Mouse (Mus musculus) retina, postnatal 1 day (tissue): ENCODE measurements around the gene Btnl9.
A peak's percentile ranks its signal among the peaks of the same experiment; 100 is the strongest.
"Not testable (repeated sequence)": the region's sequence is repeated elsewhere in the genome, so short reads cannot be mapped to it uniquely, and the experiment has no call there.

ENCODE experiments used
- DNase-seq: peaks from one replicate; pipeline ENCODE4 v3.0.0-alpha.2; 2012

The Btnl9 gene

DNA sequence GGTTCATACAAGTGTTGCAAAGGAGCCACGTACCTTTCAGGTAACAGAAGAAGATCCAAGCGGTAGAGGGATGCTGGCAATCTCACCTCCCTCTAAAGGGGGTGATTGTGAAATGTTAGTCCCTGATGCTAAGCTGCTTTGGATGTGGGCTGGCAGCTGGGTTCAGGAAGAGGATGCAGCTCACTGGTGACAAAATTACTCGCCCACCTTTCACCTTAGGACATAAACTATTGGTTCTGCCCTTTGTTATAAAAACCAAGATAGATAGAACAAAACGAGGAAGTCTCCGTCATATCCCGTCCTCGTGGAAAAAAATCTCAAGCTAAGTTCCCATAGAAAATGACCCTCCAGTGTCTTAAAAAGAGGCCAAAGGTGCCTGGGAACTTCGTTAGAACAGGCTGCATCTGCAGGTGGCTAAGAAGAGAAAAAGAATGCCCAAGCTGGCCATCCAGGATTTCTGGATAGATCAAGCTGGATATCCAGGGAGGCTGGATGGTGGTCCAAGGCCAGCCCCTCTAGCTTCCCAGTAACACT lies at the start of gene Btnl9:
Gene Btnl9, minus strand, starts transcription at position 205 of the 534 bp plus-strand sequence.
- DNase-seq, result no peak

DNA sequence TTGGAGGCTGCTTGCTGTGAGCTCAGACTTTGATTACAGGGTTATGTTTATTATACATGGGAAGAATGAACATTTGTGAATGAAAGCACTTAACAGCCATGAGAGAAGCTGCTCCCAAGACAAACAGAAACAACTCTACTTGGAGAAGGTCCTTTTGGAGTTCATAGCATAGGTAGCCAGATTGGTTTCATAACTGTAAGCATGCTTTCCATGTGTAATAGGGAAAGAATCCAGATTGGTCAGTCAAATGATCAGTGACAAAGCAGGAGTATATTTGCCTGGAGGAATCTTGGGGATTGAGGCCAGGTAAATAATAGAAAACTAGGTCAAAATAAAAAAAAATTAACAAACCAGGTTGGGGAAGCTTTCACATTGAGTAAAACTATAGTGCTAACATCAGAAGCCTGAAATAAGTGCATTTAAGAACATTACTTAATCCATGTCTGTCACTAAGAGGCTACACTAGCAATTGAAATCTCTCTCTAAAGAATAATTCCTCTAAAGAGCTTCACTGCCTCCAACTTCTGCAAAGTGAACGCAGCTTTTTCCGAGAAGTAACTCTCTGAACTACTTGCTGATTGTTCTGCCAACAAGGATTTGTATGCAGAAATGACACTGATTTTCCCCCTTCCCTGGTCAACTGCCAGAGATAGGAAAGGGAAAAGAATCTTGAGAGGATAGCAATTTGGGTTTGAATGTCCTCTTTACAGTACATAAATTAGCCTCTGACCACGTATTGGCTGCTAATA lies 48.7 kb upstream of the Btnl9 start:
- no peak for DNase-seq

DNA sequence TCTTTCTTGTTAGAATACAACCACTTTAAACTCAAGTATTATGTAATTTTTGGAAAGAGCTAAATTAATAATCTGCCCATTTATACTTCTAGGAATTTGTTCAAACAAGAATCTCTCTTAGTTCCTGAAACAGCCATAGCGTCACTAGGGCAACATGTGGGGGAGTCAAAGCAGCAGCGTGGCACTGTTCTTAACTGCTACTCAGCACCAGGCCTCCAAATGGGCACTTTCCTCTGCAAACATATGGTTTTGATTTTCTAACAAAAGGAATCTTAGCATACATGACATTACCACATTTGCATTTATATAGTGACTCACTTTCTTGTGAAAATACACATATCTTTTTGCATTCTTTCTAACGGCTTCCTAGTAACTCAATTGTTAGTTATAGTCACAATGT lies 45.8 kb upstream of the Btnl9 start:
- no peak for DNase-seq

DNA sequence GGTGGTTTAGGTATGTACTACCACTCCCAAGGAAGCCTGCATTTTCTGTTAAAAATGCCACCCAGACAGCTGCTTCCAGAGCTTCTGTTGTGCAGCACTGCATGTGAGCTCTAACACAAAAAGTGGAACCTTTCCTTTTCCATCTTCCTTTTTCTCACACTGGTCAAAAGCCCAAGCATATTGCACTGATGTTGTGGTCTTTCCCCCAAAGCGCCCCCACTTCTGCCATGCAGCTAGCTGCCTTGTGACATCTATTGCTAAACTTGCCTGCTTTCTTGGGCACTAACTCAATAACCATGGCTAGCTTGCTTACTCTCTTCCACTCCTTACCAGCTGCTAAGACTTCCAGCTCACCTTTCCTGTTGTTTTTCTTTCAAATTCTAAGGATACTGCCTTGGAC lies 37.5 kb upstream of the Btnl9 start:
- no peak for DNase-seq

DNA sequence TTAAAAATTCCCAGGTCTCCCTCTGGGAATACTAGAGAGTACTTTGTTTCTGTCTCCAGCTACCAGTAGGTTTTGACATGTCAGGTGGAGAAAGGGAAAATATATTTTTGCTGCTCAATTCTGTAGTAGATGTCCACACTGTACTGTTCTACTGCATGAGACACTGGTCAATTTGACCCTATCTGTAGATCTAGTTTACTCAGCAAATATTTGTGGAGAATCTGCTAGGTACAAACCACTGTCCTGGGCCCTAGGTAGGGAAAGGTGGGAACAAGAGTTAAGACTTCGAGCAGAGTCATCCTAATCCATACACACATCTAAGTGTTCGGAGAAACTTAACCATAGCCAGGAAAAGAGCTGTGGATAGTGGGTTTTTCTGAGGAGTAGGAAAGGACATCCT lies 32.3 kb upstream of the Btnl9 start:
- no peak for DNase-seq

DNA sequence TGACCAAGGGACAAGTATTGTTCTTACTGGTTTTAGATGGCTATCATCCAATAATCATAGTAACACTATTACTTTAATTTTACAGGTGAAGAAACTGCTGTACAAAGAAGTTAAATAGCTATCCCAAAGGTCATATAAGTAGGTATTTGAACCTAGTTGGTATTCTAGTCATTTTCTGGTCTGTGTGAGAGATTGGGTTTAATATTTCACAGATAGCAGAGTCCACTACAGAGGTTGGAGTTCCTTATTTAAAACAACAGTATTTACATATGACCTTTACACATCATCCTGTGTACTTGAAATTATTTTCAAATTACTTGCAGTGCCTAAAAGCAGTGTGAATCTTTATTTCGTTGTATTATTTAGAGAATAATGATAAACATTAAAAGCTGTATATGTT lies 26.5 kb upstream of the Btnl9 start:
- no peak for DNase-seq

DNA sequence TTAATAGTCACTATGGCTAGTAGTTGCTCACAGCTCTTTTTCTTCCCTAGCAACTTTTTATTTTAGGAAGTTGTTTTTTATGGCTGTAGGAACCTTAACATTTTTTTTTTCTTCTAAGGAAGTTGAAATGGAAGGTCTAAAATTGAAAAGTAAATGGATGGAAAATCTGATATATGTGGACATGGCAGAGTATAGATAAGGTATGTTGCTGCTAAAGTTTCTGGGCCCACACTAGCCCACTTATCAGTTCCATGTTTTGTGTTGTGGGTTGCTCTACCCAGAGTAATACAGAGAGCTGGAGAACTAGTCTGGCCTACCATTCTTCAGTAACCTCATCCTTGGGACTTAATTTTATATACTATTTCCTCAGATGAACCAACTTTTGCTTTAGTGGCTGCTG lies 25.6 kb upstream of the Btnl9 start:
- DNase-seq, result no peak

DNA sequence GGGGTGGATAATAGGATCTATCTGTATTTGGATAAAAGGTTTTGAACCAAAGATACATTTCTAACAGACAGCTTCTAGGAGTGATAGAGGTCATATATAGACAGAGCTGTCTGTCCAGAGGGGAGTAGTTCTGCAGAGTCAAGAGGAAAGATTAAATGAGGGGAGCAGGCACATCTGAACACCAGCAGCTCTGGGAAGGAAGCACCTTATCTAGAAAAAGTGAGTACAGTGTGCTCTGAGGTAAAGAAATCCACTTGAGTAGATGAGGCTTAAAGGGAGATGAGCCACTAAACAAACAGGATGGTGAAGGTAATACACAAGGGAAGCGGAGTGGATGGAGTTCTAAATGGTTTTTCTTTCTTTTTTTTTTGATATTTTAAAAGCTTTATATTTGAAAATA lies 20.5 kb upstream of the Btnl9 start:
- no peak for DNase-seq

DNA sequence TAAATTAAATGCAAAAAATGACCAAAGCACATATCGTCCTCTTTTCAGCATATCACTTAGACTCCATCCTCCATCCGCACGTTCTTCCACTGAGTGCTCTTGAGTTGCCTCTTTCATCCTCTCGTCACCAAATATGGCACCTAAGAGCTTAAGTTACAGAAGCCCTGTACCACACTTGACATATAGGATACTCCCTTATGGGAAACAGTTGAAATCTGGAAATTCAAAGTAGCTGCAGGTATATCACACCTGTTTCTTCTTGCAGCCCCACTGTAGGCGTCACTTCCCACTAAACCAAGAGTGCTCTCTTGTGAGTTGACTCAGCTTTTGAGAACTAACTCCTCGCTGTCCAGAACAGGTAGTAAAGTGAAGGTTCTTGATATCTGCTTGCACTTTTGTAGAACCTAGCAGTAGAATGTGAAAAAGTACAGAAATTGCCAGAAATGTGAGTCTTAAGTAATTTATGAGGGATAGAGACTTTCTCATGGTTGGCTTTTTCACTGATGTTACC lies 18.2 kb upstream of the Btnl9 start:
- no peak for DNase-seq

DNA sequence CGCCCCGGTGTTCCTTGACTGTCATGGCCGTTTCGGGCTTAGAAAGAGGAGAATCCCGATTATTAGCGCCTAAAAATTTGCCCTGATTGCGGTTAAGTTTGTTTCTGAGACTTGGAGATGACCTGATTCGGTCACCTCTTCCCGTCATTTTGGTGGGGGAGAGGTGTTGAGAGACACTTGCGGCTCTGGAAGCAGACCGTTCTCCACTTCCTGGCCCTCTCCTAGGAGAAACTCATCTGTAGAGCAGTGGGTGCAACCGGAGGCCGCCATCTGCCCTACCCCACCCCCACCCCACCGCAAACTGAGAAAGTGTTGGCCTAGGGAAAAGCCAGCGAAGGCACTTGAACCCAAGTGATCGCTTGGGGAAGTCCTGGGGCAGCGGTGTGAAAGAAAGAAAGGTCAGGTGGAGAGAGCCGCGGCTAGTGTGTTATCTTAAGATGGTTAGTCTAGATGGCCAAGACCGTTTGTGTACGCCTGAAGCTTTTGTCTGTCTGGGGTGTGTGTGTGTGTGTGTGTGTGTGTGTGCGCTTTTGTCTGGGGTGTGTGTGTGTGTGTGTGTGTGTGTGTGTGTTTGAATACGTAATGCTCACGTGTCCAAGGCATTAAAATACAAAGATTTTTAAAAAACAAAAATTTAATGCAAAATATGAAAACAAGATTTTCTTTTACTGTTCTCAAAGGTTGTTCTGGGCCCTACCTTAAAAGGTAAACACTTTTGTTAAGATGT lies 17.0 kb upstream of the Btnl9 start:
- peak; percentile 75 for DNase-seq

DNA sequence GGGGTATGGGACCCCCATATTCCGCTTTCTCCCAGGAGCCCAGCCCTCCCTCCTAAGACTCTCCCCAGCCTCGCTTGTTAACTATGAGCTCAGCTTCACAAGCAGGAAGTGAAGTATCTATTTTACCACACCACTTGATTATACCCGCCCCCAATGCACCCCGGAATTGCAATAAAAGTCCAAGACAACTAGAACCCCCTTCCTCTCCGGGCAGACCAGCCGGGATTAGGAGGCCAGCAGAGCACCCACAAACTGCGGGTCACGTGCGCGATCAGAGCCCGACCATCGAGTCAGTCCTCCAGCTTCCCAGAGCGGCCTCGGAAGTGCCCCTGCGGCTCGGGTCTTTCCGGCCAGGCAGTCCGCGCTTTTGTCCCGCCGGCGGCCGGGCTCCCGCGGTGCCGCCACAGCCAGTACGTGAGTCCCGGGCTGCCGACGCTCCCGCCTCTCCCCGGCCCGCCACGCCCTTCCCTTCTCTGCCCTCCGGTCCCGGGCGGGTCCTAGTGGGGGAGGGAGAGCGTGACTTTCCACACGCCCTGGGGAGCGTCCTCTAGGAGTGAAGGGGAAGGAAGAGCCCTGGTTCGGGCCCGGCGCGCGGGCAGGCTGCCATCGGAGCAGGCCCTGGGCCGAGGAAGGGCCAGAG lies 16.3 kb upstream of the Btnl9 start, which contains the start of gene Zfp62:
Gene Zfp62, plus strand, starts transcription at position 164 of the 640 bp plus-strand sequence.
- peak; percentile 96 for DNase-seq

DNA sequence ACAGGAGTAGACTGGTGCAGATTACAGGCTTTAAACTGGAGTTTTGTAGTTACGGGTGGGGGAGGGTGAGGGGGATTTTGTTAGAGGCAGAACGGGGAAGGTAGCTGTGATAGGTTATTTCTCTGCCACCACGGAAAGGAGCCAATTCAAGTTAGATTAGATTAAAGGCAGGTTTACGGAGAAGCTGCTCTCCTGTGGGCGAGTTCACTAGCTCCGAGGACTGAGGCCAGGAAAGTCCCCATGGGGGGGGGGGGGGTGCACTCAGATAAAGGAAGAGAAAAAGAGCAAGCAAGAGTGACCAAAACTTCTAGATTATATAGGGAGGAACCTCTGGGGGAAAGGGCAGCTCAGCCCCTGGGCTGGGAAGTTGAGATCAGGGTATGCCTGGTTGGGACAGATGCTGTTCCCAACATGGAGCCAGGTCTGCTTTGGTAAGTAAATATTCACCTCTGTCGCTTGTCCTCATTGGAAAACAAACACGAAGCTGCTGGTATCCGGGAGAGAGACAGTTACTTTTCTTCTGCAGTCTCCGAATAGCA lies 15.6 kb upstream of the Btnl9 start:
- DNase-seq, result peak; percentile 2

DNA sequence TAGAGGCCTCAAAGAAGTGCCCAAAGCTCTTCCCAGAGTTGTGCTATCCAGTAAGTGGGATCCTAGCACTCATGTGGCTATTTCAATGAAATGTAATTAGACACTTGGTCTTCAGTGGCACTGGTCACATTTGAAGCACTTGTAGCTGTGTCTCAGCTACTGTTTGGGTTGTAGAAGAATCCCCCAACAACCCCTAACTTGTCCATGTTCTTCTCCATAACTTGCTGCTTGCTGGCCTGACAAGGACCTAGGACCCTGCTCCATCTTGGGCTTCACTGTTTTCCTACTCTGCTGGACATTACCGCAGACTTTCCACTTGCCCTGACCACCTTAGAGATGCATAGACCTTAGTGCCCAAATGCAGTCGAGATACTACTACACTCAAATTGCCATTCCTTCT lies 15.1 kb upstream of the Btnl9 start:
- DNase-seq, result no peak

DNA sequence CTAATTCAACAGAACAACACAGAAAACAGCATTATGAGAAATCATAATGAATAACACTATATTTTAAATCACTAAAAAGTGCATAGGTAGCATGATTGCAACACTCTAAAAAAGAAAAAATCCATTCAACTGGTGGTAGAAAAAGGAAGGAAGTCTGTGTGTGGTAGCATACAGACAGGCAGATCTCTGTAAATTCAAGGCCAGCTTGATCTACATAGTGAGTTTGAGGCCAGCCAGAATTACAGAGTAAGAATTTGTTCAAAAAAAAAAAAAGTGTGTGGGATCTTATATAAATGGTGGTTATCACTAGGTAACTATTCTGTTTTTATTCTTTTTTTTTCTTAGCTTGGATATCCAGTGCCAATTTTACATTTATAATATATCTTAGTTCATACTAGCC lies 14.2 kb upstream of the Btnl9 start:
- no peak for DNase-seq

DNA sequence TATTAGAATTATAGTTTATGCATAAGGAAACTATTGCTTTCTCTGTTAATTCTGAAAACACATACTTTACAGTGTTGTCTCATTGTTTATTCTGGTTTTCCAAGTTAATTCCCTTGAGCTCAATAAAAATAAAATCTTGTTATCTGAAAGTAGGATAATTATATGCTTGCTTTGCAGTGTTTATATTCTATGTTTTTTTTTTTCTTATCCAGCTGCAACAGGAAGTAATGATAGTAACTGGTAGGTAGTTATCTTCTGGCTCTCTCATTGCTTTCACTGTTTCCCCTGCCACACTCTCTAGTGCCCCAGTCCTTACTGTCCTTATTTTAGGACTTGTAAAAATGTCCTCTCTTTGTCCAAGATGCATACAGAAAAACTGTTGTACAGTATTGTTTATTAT lies 13.7 kb upstream of the Btnl9 start:
- no peak for DNase-seq

DNA sequence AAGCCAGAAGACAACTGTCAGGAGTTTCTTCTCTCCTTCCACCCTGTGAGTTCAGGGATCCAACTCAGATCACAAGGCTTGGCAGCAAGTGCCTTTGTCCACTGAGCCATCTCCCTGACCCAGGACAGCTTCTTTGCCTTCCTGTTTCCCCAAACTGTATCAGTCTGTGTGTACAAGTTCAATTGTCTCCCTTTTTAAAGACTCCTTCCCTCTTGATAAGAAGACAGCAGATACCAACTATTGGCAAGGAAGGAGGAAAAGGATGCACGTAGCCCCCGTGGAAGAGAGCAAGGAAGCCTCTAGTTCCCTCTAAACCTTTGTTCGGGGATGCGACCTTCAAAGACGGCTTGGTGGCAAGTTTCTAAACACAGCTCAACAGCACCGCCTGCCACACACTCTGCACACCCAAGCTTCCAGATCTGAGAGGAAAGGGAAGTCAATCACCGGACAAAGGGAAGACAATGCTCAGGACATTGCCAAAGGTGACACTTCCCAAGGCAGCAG lies 8.9 kb upstream of the Btnl9 start:
- no peak for DNase-seq

DNA sequence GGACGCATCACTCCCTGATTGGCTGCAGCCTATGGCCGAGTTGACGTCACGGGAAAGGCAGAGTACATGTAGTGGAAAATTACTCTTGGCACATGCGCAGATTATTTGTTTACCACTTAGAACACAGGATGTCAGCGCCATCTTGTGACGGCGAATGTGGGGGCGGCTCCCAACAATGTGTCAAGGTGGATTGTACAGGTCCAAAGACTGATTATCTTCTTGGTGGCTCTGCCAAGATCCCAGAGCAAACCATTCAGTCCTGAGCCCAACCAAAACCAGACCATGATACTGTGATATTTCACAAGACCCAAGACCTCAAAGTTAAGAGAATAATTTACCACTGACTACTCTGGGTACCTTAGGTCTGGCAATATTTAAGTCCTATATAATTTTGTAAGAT lies 7.8 kb upstream of the Btnl9 start:
- not testable (repeated sequence) for DNase-seq

DNA sequence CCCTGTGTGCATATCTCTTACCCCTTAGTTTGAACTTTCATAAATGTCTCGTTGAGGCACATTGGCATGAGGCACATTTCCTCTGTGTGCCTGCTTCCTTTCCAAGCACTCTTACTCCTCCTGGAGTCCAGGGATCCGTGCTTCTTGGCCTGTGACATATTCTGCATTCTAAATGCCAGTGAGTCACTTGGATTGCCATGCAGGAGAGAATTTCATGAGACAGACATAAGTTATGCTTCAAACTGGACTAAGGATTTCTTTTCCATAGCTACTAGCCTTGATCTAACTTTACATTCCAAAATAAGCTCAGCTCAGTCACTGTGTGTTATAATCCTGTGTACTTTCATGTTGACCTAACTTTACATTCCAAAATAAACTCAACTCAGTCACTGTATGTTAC lies 4.1 kb upstream of the Btnl9 start:
- no peak for DNase-seq

DNA sequence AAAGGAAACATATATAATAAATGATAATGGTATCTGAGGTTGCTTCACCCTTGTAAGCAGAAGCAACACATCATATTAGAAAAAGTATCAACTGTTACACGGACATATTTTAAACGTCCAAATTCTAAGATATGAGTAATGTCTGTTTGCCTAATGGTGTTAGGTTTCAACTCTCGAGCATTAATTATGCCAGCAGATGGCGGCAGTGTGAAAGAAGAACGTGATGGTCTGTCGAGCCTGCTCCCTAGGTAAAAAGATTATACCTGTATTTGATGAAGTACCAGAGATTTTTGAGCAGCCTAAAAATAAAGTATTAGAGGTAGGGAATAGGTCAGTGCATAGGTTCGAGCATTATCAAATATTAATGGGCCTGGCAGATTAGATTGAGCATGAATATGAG lies 2.8 kb upstream of the Btnl9 start:
- peak; percentile 62 for DNase-seq

DNA sequence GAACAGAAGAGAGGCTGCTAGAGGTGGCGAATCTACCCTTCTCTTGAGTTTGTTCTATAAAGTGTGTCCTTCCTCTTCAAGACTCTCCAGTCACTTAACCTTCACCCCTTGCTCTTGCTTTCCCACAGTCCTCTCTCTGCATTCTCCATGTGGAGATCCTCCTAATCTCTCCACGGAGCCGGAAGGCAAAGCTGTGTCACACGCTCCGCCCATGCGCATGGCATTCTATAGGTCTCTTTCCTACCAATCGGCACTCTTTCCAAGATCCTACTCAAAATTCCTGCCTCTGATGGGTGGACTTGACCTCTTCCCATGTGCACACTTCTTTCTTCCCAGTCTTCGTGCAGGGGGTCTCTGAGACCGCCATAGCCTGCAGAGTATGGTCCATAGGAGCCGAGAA lies 742 bp upstream of the Btnl9 start:
- no peak for DNase-seq

DNA sequence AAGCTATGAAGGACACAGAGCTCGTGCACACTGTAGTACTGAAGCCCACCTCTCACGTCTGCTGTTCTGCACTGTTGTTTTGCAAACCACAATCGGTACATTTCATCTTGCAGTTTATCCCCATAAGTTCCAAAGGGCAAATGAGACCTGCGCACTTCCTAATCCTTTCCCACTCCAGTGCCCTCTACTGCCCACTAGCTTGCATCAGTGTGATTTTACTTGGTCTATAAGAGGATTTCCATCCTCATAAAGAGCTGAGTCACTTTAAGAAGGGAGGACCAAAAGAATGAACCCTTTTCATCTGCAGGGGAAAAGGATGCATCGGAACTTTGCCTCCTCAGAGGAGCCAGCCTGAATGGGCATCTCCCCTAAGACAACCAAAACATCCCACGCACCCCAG lies 507 bp downstream of the Btnl9 start:
- peak; percentile 7 for DNase-seq

DNA sequence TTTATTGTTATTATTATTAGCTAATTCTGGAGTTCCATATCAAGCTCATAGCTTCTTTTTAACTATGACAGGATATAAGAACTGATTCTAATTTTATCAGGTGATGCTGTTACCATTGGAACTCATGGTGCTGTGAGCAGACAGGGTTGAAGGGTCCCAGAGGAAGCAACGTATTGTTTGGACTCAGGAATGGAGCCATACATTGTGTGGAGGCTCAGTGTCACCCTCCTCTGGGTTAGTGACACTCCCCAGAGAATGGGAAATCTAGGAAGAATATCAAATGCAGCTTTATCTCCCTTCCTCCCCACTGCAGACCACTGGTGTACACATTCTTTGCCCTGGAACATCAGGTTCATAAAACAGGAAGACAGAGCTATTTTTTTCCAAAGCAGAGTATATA lies 3.8 kb downstream of the Btnl9 start:
- DNase-seq, result no peak
